Mouse (Mus musculus): ENCODE results near the gene Cd200. TPM values are rescaled to one million over a fixed set of nuclear protein-coding genes. Genes with fewer than 3 reads are reported as not detected.

Gene Cd200
- polyA plus RNA-seq, 1 experiment, result 4.1 TPM

DNA sequence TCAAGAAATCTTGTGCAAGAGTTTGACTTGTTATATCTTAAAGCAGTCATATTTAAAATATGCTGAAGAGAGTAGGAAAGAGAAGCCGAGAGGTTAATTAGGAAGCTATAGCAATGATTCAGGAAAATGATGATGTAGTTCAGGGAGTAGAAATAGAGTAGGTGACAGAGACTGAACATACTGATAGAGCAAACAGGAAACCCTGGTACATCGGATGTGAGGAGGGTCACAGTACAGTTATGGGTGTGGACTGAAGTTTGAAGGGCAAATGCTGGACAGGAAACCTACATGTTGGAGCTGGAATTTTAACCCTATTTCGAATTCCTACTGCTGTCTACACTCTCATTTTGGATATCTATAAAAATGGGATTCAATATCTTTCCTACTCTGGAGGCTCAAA is 29.9 kb downstream of the Cd200 start:
- H3K27ac ChIP-seq (ENCODE audit: insufficient read depth, low read length), result no peak overlapping the region
- no peak overlapping the region for H3K4me3 ChIP-seq (ENCODE audit: insufficient read depth, low read length)
- H3K4me1 ChIP-seq (ENCODE audit: control insufficient read depth, insufficient read depth, low read length), result no peaks in the 10 kb centered on the region
- TF ChIP-seq POLR2A (IDR thresholded peaks at IDR 0.05; ENCODE audit: low read depth, low read length) (no peak), CTCF (IDR thresholded peaks at IDR 0.05; ENCODE audit: borderline replicate concordance, insufficient read depth, low read length) (no peak)

DNA sequence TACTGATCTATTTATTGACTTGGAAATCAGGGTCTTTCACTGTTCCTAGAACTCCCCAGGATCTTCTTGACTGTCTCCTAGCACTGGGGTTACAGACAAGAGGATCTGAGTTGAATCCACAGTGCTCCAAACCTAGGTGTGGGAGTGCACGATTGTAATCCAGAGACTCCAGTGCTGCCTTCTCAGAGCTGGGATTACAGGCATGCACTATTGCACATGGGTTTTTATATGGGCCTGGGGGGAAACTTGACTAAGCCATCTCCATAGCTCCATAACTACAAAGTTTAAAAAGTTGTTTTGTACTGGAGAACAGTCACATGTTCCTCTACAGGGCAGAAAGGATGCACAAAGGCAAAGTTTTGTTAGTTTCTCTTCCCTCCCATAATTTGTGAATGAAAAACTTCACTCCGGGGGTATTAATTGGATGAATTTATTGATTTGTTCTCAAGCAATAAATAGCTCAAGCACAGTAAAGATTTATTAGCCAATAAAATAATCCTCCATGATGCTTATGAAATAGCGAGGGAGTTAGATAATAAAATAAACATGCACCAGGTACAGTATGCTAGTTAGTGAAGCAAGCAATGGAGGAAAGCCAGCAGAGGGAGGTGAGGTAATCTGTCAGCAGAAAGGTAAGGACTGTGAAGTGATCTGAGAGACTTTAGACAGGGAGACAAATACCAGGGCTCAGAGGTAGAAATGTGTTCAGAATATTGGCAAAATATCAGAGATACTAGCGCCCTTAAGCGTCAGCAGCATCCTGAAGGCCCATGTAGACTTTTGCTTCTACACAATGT is 30.5 kb downstream of the Cd200 start:
- TF ChIP-seq POLR2A (IDR thresholded peaks at IDR 0.05; ENCODE audit: low read depth, low read length) (no peak), CTCF (IDR thresholded peaks at IDR 0.05; ENCODE audit: borderline replicate concordance, insufficient read depth, low read length) (no peak)
- no peak overlapping the region for H3K27ac ChIP-seq (ENCODE audit: insufficient read depth, low read length)
- no peak overlapping the region for H3K4me3 ChIP-seq (ENCODE audit: insufficient read depth, low read length)
- H3K4me1 ChIP-seq (ENCODE audit: control insufficient read depth, insufficient read depth, low read length), result no peaks in the 10 kb centered on the region

DNA sequence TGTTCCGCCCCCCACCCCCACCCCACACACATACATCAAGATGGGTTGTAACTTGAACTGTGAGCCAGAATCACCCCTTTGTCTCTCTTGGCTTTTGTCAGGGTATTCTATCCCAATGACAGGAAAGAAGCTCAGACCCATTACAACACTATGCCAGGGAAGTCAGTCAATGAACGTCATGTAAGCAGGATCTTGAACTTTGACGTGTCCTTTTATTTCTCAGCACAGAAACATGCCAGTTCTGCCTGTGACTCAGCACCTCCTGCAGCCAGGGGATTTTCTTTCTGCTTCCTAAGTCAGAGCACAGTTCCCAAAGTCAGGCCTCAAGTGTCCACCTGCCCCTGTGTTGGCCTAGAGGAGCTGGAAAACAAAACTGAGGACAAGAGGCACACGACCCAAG is 31.5 kb downstream of the Cd200 start:
- Histone ChIP-seq H3K27ac (ENCODE audit: insufficient read depth, low read length) (no peak overlapping the region), H3K4me1 (ENCODE audit: control insufficient read depth, insufficient read depth, low read length) (no peaks in the 10 kb centered on the region), H3K4me3 (ENCODE audit: insufficient read depth, low read length) (no peak overlapping the region)
- no peak for TF ChIP-seq POLR2A (IDR thresholded peaks at IDR 0.05; ENCODE audit: low read depth, low read length)
- TF ChIP-seq CTCF (IDR thresholded peaks at IDR 0.05; ENCODE audit: borderline replicate concordance, insufficient read depth, low read length), result no peak

DNA sequence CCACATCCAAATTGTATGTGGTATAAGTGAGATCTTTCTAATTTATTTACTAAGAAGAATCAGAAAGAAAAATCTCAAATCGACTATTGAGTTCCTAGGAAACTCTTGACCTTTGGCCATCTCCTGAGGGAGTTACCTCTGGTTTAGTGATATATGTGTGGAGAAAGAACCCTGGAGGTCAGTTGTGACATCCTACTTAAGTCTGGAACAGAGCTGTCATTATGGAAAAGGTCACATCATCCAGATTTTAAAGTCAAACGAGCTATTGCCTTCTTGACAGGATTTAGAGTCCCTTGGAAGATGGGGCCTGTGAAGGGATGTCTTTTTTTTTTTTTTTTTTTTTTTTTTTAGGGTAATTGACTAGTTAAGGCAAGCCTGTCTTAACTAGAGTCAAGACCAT is 32.0 kb downstream of the Cd200 start:
- no peak for TF ChIP-seq POLR2A (IDR thresholded peaks at IDR 0.05; ENCODE audit: low read depth, low read length)
- no peak for TF ChIP-seq CTCF (IDR thresholded peaks at IDR 0.05; ENCODE audit: borderline replicate concordance, insufficient read depth, low read length)
- H3K27ac ChIP-seq (ENCODE audit: insufficient read depth, low read length), result no peak overlapping the region
- H3K4me1 ChIP-seq (ENCODE audit: control insufficient read depth, insufficient read depth, low read length), result no peaks in the 10 kb centered on the region
- no peak overlapping the region for H3K4me3 ChIP-seq (ENCODE audit: insufficient read depth, low read length)

DNA sequence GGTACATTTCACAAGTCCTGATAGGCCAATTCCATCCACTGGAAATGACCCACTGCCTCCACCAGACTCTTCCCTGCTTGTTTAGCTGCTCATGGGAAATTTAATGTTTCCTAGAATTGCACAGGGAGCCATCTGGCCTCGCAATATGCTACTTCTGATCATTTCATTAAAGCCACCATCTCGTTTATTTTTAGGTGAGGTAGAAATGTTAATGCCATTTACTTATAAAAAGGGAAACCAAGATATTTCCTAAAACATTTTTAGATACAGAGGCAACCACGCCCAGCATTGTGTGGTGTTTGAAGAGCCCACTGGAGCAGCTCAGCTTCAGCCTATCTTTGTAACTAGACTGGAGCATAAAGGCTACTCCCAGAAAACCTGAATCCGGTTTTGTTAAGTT is 32.6 kb downstream of the Cd200 start:
- Histone ChIP-seq H3K27ac (ENCODE audit: insufficient read depth, low read length) (no peak overlapping the region), H3K4me3 (ENCODE audit: insufficient read depth, low read length) (no peak overlapping the region), H3K4me1 (ENCODE audit: control insufficient read depth, insufficient read depth, low read length) (no peaks in the 10 kb centered on the region)
- TF ChIP-seq CTCF (IDR thresholded peaks at IDR 0.05; ENCODE audit: borderline replicate concordance, insufficient read depth, low read length) (no peak), POLR2A (IDR thresholded peaks at IDR 0.05; ENCODE audit: low read depth, low read length) (no peak)

DNA sequence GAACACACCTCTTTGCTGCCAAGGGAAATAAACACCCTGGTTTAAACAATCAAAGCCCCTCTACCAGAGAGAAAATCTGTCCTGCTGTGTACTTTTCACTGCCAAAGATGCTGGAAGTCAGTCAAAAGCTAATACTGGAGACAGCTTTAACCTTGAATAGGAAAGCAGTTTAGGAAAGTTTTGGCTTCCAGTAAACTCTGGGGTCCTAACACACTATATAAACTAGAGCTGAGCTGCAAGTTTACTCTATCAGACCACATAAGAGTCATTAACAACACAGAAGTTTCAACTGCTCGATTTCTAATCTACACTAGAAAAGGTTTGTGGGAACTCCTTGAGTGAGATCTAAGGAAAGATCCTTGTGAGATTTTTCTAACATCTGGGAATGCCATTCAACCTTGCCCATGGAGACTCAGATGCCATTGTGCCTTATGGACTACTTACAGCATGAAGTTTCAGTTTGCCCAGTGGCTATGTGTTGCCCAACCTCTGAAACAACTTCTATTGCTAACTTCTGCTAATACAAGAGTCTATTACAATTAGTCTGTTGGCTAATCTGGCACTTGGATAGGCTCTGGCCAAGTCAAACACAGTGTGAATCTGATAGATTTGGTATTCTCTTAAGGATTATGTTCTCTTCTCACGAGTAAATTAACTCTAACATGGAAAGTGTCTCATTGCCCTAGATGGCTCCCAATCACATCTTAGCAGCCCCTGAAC is 33.2 kb downstream of the Cd200 start:
- Histone ChIP-seq H3K4me3 (ENCODE audit: insufficient read depth, low read length) (no peak overlapping the region), H3K27ac (ENCODE audit: insufficient read depth, low read length) (no peak overlapping the region), H3K4me1 (ENCODE audit: control insufficient read depth, insufficient read depth, low read length) (no peaks in the 10 kb centered on the region)
- TF ChIP-seq POLR2A (IDR thresholded peaks at IDR 0.05; ENCODE audit: low read depth, low read length) (no peak), CTCF (IDR thresholded peaks at IDR 0.05; ENCODE audit: borderline replicate concordance, insufficient read depth, low read length) (no peak)

DNA sequence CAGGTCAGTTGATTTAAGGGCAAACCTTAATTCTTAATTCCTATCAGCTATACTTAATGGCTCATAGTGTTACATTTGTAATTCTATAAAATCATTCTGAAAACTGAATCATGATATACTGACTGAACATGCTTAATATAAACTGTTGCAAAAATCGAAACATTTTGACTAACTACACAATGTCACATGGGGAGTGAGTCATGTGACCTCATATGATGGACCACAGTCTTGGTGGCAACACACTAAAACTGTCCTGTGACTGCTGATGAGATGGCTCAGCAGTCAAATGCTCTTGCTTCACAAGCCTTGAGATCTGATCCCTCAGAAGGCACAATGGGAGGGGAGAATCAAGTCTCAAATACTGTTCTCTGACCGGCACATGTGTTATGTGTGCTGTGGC is 34.8 kb downstream of the Cd200 start:
- Histone ChIP-seq H3K4me1 (ENCODE audit: control insufficient read depth, insufficient read depth, low read length) (no peaks in the 10 kb centered on the region), H3K27ac (ENCODE audit: insufficient read depth, low read length) (no peak overlapping the region), H3K4me3 (ENCODE audit: insufficient read depth, low read length) (no peak overlapping the region)
- TF ChIP-seq CTCF (IDR thresholded peaks at IDR 0.05; ENCODE audit: borderline replicate concordance, insufficient read depth, low read length), result no peak
- TF ChIP-seq POLR2A (IDR thresholded peaks at IDR 0.05; ENCODE audit: low read depth, low read length), result no peak

DNA sequence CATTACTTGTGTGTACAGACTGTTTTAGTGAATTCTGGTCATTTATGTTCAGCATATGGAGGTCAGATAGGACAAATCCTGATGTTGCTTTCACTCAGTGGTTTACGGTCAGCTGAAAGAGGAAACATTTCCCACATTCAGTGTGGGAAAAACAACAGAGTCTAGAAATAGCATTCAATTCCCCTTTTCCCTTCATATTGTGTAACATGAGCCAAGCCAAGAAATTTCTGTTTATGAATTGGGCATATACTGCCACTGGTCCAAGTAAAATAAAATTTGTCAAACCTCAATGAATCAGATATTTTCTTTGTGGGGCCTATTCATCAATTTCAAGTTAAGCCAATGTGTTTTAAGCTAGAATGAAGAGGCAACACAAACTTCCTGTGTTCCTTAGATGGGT is 37.8 kb downstream of the Cd200 start:
- TF ChIP-seq CTCF (IDR thresholded peaks at IDR 0.05; ENCODE audit: borderline replicate concordance, insufficient read depth, low read length), result no peak
- TF ChIP-seq POLR2A (IDR thresholded peaks at IDR 0.05; ENCODE audit: low read depth, low read length), result no peak
- no peaks in the 10 kb centered on the region for H3K4me1 ChIP-seq (ENCODE audit: control insufficient read depth, insufficient read depth, low read length)
- H3K4me3 ChIP-seq (ENCODE audit: insufficient read depth, low read length), result no peak overlapping the region
- H3K27ac ChIP-seq (ENCODE audit: insufficient read depth, low read length), result no peak overlapping the region

DNA sequence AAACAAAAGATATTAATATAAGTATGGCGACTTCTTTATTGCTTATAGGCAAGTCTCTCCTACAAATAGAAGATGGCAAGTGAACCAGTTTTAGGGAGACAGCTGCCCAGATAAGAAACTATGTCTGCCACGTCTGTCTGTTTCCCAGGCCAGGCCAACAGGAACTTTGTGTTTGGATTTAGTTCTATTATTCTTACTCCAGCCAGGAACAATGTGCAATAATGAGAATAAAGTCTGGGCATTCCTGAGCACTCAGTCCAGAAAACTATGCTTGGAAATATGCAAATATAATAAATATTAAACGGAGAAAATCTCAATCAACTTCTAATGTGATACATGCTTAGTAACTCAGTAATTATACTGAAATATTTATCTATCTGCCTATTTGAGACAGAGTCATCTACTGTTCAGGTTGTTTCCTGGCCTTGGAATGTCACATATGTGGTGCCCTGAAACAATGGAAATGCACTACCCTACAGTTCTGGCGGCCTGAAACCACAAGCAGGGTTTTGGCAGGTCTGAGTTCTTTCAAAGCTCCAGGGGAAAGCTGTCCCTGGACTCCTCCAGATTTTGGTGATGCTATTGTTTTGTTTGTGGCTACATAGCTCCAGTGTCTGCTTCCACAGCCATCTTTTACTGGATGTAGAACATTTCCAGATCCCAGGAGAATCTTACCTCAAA is 39.4 kb downstream of the Cd200 start:
- TF ChIP-seq POLR2A (IDR thresholded peaks at IDR 0.05; ENCODE audit: low read depth, low read length) (no peak), CTCF (IDR thresholded peaks at IDR 0.05; ENCODE audit: borderline replicate concordance, insufficient read depth, low read length) (no peak)
- H3K27ac ChIP-seq (ENCODE audit: insufficient read depth, low read length), result no peak overlapping the region
- no peak overlapping the region for H3K4me3 ChIP-seq (ENCODE audit: insufficient read depth, low read length)
- no peaks in the 10 kb centered on the region for H3K4me1 ChIP-seq (ENCODE audit: control insufficient read depth, insufficient read depth, low read length)

DNA sequence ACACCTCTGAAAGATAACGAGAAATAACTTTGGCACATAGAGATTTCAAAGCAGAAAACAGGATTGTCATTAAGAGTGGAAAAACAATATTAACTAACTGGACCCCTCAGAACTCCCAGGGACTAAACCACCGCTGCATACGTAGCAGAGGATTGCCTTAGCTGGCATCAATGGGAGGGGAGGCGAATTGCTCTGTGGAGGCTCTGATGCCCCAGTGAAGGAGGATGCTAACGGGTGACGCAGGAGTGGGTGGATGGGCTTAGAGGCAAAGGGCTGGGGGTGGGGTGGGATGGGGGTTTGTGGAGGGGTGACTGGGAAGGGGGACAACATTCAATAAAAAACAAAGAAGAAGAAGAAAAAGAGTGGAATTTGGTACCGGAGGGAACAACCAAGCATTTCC is 42.7 kb downstream of the Cd200 start:
- H3K4me1 ChIP-seq (ENCODE audit: control insufficient read depth, insufficient read depth, low read length), result no peaks in the 10 kb centered on the region
- TF ChIP-seq POLR2A (IDR thresholded peaks at IDR 0.05; ENCODE audit: low read depth, low read length), result no peak
- TF ChIP-seq CTCF (IDR thresholded peaks at IDR 0.05; ENCODE audit: borderline replicate concordance, insufficient read depth, low read length), result no peak
- H3K4me3 ChIP-seq (ENCODE audit: insufficient read depth, low read length), result no peak overlapping the region
- H3K27ac ChIP-seq (ENCODE audit: insufficient read depth, low read length), result no peak overlapping the region
